8 mouse cellular contexts compared by ENCODE assay signal in the genomic region with DNA sequence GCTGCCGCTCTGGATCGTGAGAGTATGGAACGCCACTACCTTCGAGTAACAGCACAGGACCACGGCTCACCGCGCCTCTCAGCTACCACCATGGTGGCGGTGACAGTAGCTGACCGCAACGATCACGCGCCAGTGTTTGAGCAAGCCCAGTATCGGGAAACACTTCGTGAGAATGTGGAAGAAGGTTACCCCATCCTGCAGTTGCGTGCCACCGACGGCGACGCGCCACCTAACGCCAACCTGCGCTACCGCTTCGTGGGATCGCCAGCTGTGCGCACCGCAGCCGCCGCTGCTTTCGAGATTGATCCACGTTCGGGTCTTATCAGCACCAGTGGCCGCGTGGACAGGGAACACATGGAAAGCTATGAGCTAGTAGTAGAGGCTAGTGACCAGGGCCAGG. TPM values are rescaled to one million over a fixed set of nuclear protein-coding genes. Genes with fewer than 3 reads are reported as not detected.
A peak's percentile ranks its signal among the peaks of the same experiment; 100 is the strongest.
DNase-seq lines count a peak whose midpoint lies in the region; ATAC-seq and TF ChIP-seq lines count a peak whose summit lies in the region.

No protein-coding gene starts in this region.

- peak overlapping the region; percentile 70; the same call in 1 of the 2 replicates for H3K9ac ChIP-seq in hindbrain, embryonic 11.5 days (ENCODE audit: low read depth, low read length)

- H3K27ac ChIP-seq in hindbrain, embryonic 11.5 days (ENCODE audit: low read depth, low read length), result peak overlapping the region; percentile 30; the same call in 1 of the 2 replicates

- peak; percentile 36 for DNase-seq in ES-CJ7 (ENCODE audit: low read depth, low spot score)
- no peak for DNase-seq in hindbrain, embryonic 11.5 days (ENCODE audit: low spot score)
- no peak for DNase-seq in right cerebral cortex, postnatal 4 days
- no peak for DNase-seq in left cerebral cortex, adult 11 months (ENCODE audit: low spot score)
- no peak for DNase-seq in lung, adult 2 months

- H3K36me3 ChIP-seq in erythroblast, embryonic 14.5 days (ENCODE audit: control insufficient read depth), result no peaks in the 10 kb centered on the region
- no peaks in the 10 kb centered on the region for H3K36me3 ChIP-seq in hindbrain, embryonic 11.5 days (ENCODE audit: control insufficient read depth, insufficient read depth, low read length)

- peaks cover 100% of the 10 kb centered on the region for H3K27me3 ChIP-seq in erythroblast, embryonic 14.5 days (ENCODE audit: control insufficient read depth)
- peaks cover 35% of the 10 kb centered on the region for H3K27me3 ChIP-seq in hindbrain, embryonic 11.5 days (ENCODE audit: control insufficient read depth, insufficient read depth, low read length)

- peaks cover 28% of the 10 kb centered on the region for H3K4me1 ChIP-seq in erythroblast, embryonic 14.5 days (ENCODE audit: control insufficient read depth)
- peaks cover 17% of the 10 kb centered on the region for H3K4me1 ChIP-seq in hindbrain, embryonic 11.5 days (replicated peaks; ENCODE audit: control insufficient read depth, insufficient read depth, low read length)
- H3K4me1 ChIP-seq in lung, adult 2 months (ENCODE audit: control insufficient read depth, insufficient read depth, low read length), result peaks cover 15% of the 10 kb centered on the region

- peak overlapping the region; percentile 17 for H3K4me3 ChIP-seq in erythroblast, embryonic 14.5 days (replicated peaks)
- peak overlapping the region; percentile 56 for H3K4me3 ChIP-seq in hindbrain, embryonic 11.5 days (ENCODE audit: low read depth, low read length)
- H3K4me3 ChIP-seq in lung, adult 2 months (replicated peaks; ENCODE audit: extremely low read depth, low read depth, low read length), result no peak overlapping the region

- peak overlapping the region; percentile 66 for H3K4me2 ChIP-seq in hindbrain, embryonic 11.5 days (replicated peaks; ENCODE audit: low read depth, low read length)

- 17% methylated on average over 34 of the region's 34 CpGs for WGBS in hindbrain, embryonic 11.5 days
- WGBS in lung, adult 2 months, result 8% methylated on average over 34 of the region's 34 CpGs

- no peak for TF ChIP-seq POLR2A in lung, adult 2 months (IDR thresholded peaks at IDR 0.05; ENCODE audit: borderline replicate concordance, extremely low read depth, low read depth, low read length)

- ATAC-seq in erythroblast, adult 5-6 weeks (replicated peaks; ENCODE audit: low FRiP score, poor library complexity, severe bottlenecking), result no peak
- ATAC-seq in hindbrain, embryonic 11.5 days (ENCODE audit: low FRiP score), result no peak
- ATAC-seq in megakaryocyte progenitor cell, adult 5-6 weeks (replicated peaks; ENCODE audit: poor library complexity), result peak; percentile 7

- peaks cover 29% of the 10 kb centered on the region for H3K9me3 ChIP-seq in erythroblast, embryonic 14.5 days (ENCODE audit: control insufficient read depth, low read length)
- no peaks in the 10 kb centered on the region for H3K9me3 ChIP-seq in hindbrain, embryonic 11.5 days (ENCODE audit: control insufficient read depth, low read length)

- no peak for TF ChIP-seq CTCF in lung, adult 2 months (IDR thresholded peaks at IDR 0.05; ENCODE audit: insufficient read depth, low read length)

RNA-seq across cellular contexts. Expression of gene Celsr3, which starts 1.3 kb away (rescaled TPM):
- 0.01 TPM in 2 replicates for polyA plus RNA-seq in erythroblast, embryonic 14.5 days (2012)
- 1.9 and 5.0 TPM in 2 replicates for total RNA-seq in erythroblast, adult 5-6 weeks (2015; ENCODE audit: low replicate concordance)
- total RNA-seq in erythroblast, adult 5-6 weeks (2017; ENCODE audit: low replicate concordance), result 0.09 and 1.8 TPM in 2 replicates
- polyA plus RNA-seq in hindbrain, embryonic 11.5 days (2014; fragmentation: Nextera tagmentation; extraction: Ambion mirVana), result 10.1 and 16.8 TPM in 2 replicates
- total RNA-seq in megakaryocyte progenitor cell, adult 5-6 weeks (2015), result 4.5 and 5.4 TPM in 2 replicates
- total RNA-seq in megakaryocyte progenitor cell, adult 5-6 weeks (2017), result 1.5 and 2.5 TPM in 2 replicates
- polyA plus RNA-seq in lung, adult 2 months (2012; rRNA removed), result 0.71 and 0.73 TPM in 2 replicates

RNA-seq across cellular contexts. Expression of gene Nckipsd, which starts 19.3 kb away (rescaled TPM):
- 0.14 and 1.5 TPM in 2 replicates for polyA plus RNA-seq in erythroblast, embryonic 14.5 days (2012)
- total RNA-seq in erythroblast, adult 5-6 weeks (2015; ENCODE audit: low replicate concordance), result 2.7 and 4.2 TPM in 2 replicates
- total RNA-seq in erythroblast, adult 5-6 weeks (2017; ENCODE audit: low replicate concordance), result 1.8 and 3.7 TPM in 2 replicates
- polyA plus RNA-seq in hindbrain, embryonic 11.5 days (2014; fragmentation: Nextera tagmentation; extraction: Ambion mirVana), result 10.5 and 13.0 TPM in 2 replicates
- 8.4 and 8.7 TPM in 2 replicates for total RNA-seq in megakaryocyte progenitor cell, adult 5-6 weeks (2015)
- 5.0 and 5.5 TPM in 2 replicates for total RNA-seq in megakaryocyte progenitor cell, adult 5-6 weeks (2017)
- 34.1 and 42.9 TPM in 2 replicates for polyA plus RNA-seq in lung, adult 2 months (2012; rRNA removed)

RNA-seq across cellular contexts. Expression of gene Slc26a6, which starts 25.6 kb away (rescaled TPM):
- polyA plus RNA-seq in erythroblast, embryonic 14.5 days (2012), result 0.15 and 0.26 TPM in 2 replicates
- 0.63 and 23.8 TPM in 2 replicates for total RNA-seq in erythroblast, adult 5-6 weeks (2015; ENCODE audit: low replicate concordance)
- total RNA-seq in erythroblast, adult 5-6 weeks (2017; ENCODE audit: low replicate concordance), result not detected in 2 replicates
- 9.8 and 13.7 TPM in 2 replicates for polyA plus RNA-seq in hindbrain, embryonic 11.5 days (2014; fragmentation: Nextera tagmentation; extraction: Ambion mirVana)
- total RNA-seq in megakaryocyte progenitor cell, adult 5-6 weeks (2015), result 7.2 and 11.7 TPM in 2 replicates
- total RNA-seq in megakaryocyte progenitor cell, adult 5-6 weeks (2017), result 3.0 and 4.7 TPM in 2 replicates
- polyA plus RNA-seq in lung, adult 2 months (2012; rRNA removed), result 12.6 and 17.0 TPM in 2 replicates

RNA-seq across cellular contexts. Expression of gene Ip6k2, which starts 43.9 kb away (rescaled TPM):
- polyA plus RNA-seq in erythroblast, embryonic 14.5 days (2012), result 5.9 and 7.9 TPM in 2 replicates
- 4.2 and 20.9 TPM in 2 replicates for total RNA-seq in erythroblast, adult 5-6 weeks (2015; ENCODE audit: low replicate concordance)
- 47.5 and 61.2 TPM in 2 replicates for total RNA-seq in erythroblast, adult 5-6 weeks (2017; ENCODE audit: low replicate concordance)
- 122 and 136 TPM in 2 replicates for polyA plus RNA-seq in hindbrain, embryonic 11.5 days (2014; fragmentation: Nextera tagmentation; extraction: Ambion mirVana)
- total RNA-seq in megakaryocyte progenitor cell, adult 5-6 weeks (2015), result 12.9 and 21.1 TPM in 2 replicates
- total RNA-seq in megakaryocyte progenitor cell, adult 5-6 weeks (2017), result 40.9 and 50.6 TPM in 2 replicates
- 66.1 and 69.4 TPM in 2 replicates for polyA plus RNA-seq in lung, adult 2 months (2012; rRNA removed)
